Mouse (Mus musculus): Measurements from ENCODE around the gene Ikbke. TPM values are rescaled to one million over a fixed set of nuclear protein-coding genes. Genes with fewer than 3 reads are reported as not detected.
A peak's percentile ranks its signal among the peaks of the same experiment; 100 is the strongest.
"Not testable (repeated sequence)": the region's sequence is repeated elsewhere in the genome, so short reads cannot be mapped to it uniquely, and the experiment has no call there.

The Ikbke gene
- 1.3 TPM in 2 replicates for polyA plus RNA-seq (2016; fragmentation: Nextera tagmentation; extraction: Ambion mirVana)

DNA sequence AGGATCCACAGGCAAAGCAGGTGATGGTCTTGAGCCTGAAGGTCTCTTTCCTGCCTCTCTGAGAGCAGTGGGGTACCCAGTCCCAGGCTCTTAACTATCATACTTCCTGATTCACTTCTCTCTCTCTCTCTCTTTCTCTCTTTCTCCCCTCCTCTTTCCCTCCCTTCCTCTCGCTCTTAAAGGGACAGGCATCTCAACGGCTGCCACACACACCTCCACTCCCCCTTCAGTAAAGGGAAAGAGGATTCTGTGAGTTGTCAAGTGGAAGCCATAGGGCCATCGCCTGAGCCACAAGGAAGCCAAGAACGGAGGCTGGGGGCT is at the start of gene Ikbke:
Gene Ikbke (minus strand): TSS at position 151 of the 321 bp plus-strand sequence.
- Histone ChIP-seq H3K4me3 (peak within 1 kb of the TSS; percentile 40), H3K4me1 (peaks cover 37% of the 10 kb centered on the region), H3K27ac (peak within 1 kb of the TSS; percentile 79)

DNA sequence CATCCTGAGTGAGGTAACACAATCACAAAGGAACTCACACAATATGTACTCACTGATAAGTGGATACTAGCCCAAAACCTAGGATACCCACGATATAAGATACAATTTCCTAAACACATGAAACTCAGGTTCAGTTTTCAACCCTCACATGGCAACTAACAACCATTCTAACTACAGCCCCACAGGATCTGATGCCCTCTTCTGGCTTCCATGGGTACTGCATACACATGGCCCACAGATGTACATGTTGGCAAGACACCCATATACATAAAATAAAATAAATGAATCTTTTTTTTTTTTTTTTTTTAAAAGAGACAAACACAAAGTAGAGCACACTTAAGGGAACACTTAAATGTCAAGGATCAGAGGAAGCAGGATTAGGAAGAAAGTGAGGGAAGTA is 49.7 kb upstream of the Ikbke start:
- DNase-seq (ENCODE audit: low spot score); H3K27me3 ChIP-seq (ENCODE audit: low read depth, poor library complexity, severe bottlenecking); H3K4me3 ChIP-seq; H3K27ac ChIP-seq; H3K9me3 ChIP-seq (replicated peaks); H3K4me1 ChIP-seq: not testable (repeated sequence)
- 100% methylated on average over 1 of the region's 1 CpGs for whole genome bisulfite sequencing
- H3K36me3 ChIP-seq, result peaks cover 62% of the 10 kb centered on the region

More for the DNA sequence above, at the start of gene Ikbke:
- Histone ChIP-seq H3K9me3 (replicated peaks) (no peaks in the 10 kb centered on the region), H3K27me3 (ENCODE audit: low read depth, poor library complexity, severe bottlenecking) (no peaks in the 10 kb centered on the region), H3K36me3 (no peaks in the 10 kb centered on the region)
- 46% methylated on average over 4 of the region's 4 CpGs for WGBS
- no peak for DNase-seq (ENCODE audit: low spot score)

DNA sequence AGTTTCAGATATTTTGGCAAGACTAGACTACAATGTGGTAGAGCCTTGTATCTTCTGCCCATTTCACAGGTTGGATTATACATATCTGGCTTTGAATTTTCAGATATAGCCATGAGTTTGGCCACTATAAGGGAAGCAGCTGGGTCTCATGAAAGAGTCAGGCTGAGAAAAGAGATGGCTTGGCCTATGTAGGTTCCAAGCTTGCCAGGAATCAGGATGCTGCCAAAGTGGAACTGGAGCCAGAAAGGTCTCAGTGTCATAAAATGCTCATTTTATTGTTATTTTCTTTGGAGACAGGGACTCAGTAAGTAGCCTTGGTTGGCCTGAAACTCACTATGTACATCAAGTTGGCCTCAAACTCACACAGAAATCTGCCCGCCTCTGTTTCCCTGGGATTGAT is 47.8 kb upstream of the Ikbke start:
- DNase-seq (ENCODE audit: low spot score), result no peak
- Histone ChIP-seq H3K4me1 (no peaks in the 10 kb centered on the region), H3K4me3 (no peak overlapping the region), H3K36me3 (peaks cover 48% of the 10 kb centered on the region), H3K27ac (no peak overlapping the region), H3K9me3 (replicated peaks) (no peaks in the 10 kb centered on the region), H3K27me3 (ENCODE audit: low read depth, poor library complexity, severe bottlenecking) (no peaks in the 10 kb centered on the region)
- WGBS, result 88% methylated on average over 1 of the region's 1 CpGs

DNA sequence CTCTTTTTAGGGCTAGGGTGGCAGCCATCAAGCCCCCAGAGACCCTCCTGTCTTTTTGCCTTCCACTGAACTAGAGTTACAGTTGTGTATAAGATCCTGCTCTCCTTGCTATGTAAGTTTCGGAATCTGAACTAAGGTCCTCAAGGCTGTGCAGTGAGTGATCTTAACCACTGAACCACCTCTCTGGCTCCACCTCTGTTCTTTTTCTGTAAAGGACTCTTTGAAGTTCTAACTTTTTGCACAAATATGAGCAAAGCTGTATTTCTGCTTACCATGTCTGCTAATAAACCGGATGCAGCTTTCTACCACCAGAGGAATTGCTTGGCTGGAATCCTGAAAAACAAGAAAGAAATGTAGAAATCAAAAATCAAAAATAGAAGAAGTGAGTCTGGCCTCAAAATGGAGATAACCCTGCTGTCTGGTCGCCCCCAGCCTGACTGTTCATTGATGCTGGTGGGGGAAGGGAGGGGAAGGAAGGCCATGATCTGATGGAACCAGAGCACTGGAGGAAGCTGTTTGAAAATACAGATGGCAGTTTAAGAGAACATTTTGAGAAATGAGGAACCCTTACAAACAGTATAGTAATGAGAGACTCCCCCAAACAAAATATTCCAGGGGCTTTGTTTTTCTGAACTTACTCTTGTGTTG is 45.5 kb upstream of the Ikbke start:
- Histone ChIP-seq H3K4me3 (no peak overlapping the region), H3K27me3 (ENCODE audit: low read depth, poor library complexity, severe bottlenecking) (no peaks in the 10 kb centered on the region), H3K36me3 (peaks cover 58% of the 10 kb centered on the region), H3K9me3 (replicated peaks) (no peaks in the 10 kb centered on the region), H3K4me1 (no peaks in the 10 kb centered on the region), H3K27ac (no peak overlapping the region)
- 86% methylated on average over 3 of the region's 3 CpGs for WGBS
- DNase-seq (ENCODE audit: low spot score), result no peak

DNA sequence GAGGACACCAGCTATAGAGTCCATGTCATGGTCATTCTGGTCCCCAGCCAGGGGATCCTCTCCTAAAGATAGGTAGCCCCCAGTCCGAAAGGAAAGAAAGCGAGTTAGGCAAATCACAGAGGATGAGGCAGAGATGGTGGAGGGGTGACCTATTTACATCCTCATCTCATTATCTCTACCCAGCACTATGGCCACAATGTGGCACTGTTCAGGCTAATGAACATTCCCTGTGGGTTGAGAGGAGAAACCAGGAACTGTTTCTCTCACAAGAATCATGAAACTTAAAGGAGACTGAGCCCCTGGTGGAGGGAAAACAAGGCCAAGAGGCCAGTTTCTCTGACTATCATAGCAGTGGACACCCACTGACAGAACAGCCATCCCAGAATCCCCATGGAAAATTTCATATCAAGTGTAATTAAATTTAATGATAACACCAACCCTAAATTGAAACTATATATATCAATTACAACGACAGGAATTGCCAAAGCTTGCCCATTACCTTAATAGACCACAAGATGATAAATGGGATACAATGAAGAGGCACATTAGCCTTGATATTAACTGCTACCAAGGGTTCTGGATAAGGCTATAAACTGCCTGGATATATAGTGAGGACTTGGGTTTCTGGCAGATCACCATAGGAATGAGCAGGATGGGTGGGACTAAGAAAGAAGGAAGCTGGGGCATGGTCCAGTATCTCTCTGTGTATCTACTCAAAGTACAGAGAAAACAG is 40.4 kb upstream of the Ikbke start:
- DNase-seq (ENCODE audit: low spot score), result no peak
- H3K27ac ChIP-seq, result no peak overlapping the region
- H3K27me3 ChIP-seq (ENCODE audit: low read depth, poor library complexity, severe bottlenecking), result no peaks in the 10 kb centered on the region
- no peaks in the 10 kb centered on the region for H3K9me3 ChIP-seq (replicated peaks)
- WGBS, result 91% methylated on average over 3 of the region's 3 CpGs
- no peaks in the 10 kb centered on the region for H3K4me1 ChIP-seq
- H3K4me3 ChIP-seq, result no peak overlapping the region
- peaks cover 70% of the 10 kb centered on the region for H3K36me3 ChIP-seq

DNA sequence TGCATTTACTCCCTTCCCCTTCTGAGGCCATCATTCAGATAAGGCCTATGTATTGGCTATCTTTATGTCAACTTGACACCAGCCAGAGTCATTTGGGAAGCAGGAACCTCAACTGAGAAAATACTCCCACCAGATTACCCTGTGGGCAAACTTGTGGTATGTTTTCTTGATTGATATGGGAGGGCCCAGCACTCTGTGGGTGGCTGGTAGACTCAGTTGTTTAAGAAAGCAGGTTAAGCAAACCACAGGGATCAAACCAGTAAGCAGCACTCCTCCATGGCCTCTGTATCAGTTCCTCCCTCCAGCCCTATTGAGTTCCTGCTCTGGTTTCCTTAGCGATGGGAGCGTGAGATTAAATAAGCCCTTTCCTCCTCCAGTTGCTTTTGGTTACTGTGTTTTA is 39.0 kb upstream of the Ikbke start:
- Histone ChIP-seq H3K4me3 (no peak overlapping the region), H3K27ac (no peak overlapping the region), H3K36me3 (peaks cover 75% of the 10 kb centered on the region), H3K27me3 (ENCODE audit: low read depth, poor library complexity, severe bottlenecking) (no peaks in the 10 kb centered on the region), H3K9me3 (replicated peaks) (no peaks in the 10 kb centered on the region), H3K4me1 (no peaks in the 10 kb centered on the region)
- no peak for DNase-seq (ENCODE audit: low spot score)
- 92% methylated on average over 2 of the region's 2 CpGs for WGBS

DNA sequence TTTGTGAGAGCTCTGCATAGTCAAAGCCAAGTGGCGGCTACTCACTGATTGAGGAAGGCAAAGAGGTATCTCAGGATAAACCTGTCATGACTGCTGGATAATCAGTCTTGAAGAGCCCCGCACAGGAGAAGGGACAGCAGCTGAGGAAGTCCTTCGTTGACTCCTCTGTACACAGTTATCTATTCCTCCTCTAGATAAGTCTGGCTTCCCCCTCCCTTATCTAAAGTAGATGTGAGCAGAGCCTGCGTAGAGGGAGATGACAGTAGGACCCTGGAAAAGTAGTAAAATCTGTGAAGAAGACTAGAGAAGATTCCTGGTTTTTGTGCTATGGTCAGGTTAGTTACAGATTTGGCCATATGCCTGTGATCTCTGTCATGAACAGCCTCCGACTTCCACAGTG is 38.2 kb upstream of the Ikbke start:
- WGBS, result 94% methylated on average over 5 of the region's 5 CpGs
- Histone ChIP-seq H3K27me3 (ENCODE audit: low read depth, poor library complexity, severe bottlenecking) (no peaks in the 10 kb centered on the region), H3K9me3 (replicated peaks) (no peaks in the 10 kb centered on the region), H3K36me3 (peaks cover 82% of the 10 kb centered on the region), H3K4me3 (no peak overlapping the region), H3K4me1 (no peaks in the 10 kb centered on the region), H3K27ac (no peak overlapping the region)
- DNase-seq (ENCODE audit: low spot score), result no peak

DNA sequence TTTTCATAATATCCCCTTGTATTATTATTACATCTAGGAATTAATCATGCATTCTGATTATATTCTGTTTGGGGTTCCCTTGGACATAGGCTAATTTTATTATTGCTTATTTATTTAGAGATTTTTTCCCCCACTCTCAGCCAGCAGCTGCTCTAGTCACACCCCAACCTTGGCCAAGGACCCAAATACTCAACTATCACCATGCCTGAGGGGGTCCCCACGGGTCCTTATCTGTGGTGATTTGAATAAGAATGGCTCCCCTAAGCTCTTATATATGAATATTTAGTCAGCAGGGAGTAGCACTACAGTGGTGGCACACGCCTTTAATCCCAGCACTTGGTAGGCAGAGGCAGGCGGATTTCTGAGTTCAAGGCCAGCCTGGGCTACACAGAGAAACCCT is 31.9 kb upstream of the Ikbke start:
- peaks cover 66% of the 10 kb centered on the region for H3K36me3 ChIP-seq
- 94% methylated on average over 3 of the region's 3 CpGs for WGBS

DNA sequence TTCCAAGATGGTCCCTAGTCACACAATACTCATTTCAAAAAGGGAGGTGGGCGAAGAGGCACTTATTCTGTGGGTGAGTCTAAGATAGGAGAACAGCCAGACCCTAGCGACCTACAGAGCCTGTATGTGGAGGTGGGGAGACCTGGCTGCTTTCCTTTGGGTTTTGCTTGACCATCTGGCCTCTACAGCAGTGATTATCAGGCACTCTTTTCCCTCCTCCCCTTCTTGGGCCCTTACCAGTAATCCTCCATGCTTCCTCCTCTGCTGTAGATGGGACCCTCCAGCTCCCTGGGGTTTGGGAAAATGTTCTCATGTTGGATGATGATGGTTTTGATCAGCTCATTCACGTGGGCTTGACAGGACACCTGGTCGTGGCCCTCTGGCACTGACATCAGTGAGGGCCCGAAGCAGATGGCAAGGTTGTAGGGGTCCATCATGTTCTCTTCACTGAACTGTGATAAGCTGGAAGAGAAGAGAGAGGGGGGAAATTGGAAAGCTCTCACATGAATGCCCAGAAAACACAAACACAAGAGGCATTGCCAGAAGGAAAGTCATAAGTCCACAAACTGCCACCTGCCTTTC is 30.9 kb upstream of the Ikbke start:
- Histone ChIP-seq H3K36me3 (peaks cover 56% of the 10 kb centered on the region), H3K27ac (no peak overlapping the region), H3K4me1 (peaks cover 8% of the 10 kb centered on the region; the same call in 1 of the 2 replicates), H3K4me3 (no peak overlapping the region), H3K9me3 (replicated peaks) (no peaks in the 10 kb centered on the region), H3K27me3 (ENCODE audit: low read depth, poor library complexity, severe bottlenecking) (no peaks in the 10 kb centered on the region)
- 91% methylated on average over 5 of the region's 5 CpGs for WGBS
- DNase-seq (ENCODE audit: low spot score), result no peak

More for the DNA sequence above, 31.9 kb upstream of the Ikbke start:
- no peak overlapping the region for H3K4me3 ChIP-seq
- no peaks in the 10 kb centered on the region for H3K27me3 ChIP-seq (ENCODE audit: low read depth, poor library complexity, severe bottlenecking)
- no peaks in the 10 kb centered on the region for H3K9me3 ChIP-seq (replicated peaks)
- H3K4me1 ChIP-seq, result peaks cover 8% of the 10 kb centered on the region; the same call in 1 of the 2 replicates
- no peak for DNase-seq (ENCODE audit: low spot score)
- no peak overlapping the region for H3K27ac ChIP-seq

DNA sequence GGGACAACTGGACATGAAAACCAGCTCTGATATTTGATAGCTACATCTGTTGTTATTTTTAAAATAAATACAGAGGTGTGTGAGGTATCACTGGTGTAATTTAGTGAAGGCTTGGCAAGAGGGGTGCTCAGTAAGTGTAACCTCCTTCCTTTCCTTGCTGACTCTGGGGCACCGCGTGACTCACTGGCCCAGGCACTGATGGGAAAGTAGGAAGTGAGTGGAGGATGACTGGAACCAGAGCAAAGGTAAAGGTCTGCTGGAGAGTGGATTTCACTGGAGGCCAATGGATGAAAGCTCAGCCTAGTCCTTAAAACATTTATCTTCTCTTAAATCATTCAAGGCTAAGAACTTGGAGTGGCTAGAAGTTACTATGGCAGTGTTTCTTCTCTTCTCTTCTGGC is 21.3 kb upstream of the Ikbke start:
- no peaks in the 10 kb centered on the region for H3K4me1 ChIP-seq
- no peak overlapping the region for H3K27ac ChIP-seq
- H3K9me3 ChIP-seq (replicated peaks), result no peaks in the 10 kb centered on the region
- DNase-seq (ENCODE audit: low spot score), result no peak
- 97% methylated on average over 2 of the region's 2 CpGs for WGBS
- no peak overlapping the region for H3K4me3 ChIP-seq
- no peaks in the 10 kb centered on the region for H3K27me3 ChIP-seq (ENCODE audit: low read depth, poor library complexity, severe bottlenecking)
- peaks cover 55% of the 10 kb centered on the region for H3K36me3 ChIP-seq

DNA sequence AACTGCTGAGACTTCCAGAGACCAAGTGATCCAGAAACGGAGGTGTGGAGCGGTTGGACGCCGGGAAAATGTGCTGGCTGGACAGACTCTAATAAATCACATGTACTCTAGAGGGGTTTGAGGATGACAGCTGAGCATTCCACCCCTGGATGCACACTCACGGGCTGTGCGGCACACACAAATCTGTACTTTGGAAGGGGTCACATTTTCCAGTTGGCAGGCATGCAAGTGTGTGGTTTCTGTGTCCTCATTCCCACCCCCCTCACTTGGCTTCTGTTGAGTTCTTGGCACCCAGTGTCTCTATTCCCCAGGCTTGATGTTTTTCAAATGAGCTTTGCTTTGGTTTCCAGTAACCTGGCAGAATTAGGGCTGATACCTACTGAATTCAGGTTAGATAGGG is 20.4 kb upstream of the Ikbke start:
- H3K36me3 ChIP-seq, result peaks cover 64% of the 10 kb centered on the region

DNA sequence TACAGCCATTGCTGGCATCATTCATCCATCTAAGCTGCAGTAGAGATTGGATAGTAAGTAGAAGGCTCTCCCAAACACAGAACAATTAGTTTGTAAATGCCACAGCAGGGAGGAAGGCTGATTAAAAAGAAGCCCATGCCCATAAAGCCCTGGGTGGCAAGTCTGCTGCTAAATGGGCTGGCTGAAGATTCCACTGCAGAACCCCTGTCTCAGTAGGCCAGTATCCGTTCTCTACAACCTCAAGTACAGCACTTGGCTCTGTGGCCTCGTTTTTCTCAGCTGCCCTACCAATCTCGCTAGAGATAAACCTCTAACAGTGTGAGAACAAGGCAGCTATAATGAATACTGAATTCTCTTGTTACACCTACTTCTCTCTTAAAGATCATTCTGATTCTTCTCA is 19.8 kb upstream of the Ikbke start:
- WGBS, result 68% methylated on average over 3 of the region's 3 CpGs
- peaks cover 68% of the 10 kb centered on the region for H3K36me3 ChIP-seq
- DNase-seq (ENCODE audit: low spot score), result no peak
- no peaks in the 10 kb centered on the region for H3K27me3 ChIP-seq (ENCODE audit: low read depth, poor library complexity, severe bottlenecking)
- no peak overlapping the region for H3K27ac ChIP-seq
- no peaks in the 10 kb centered on the region for H3K9me3 ChIP-seq (replicated peaks)
- H3K4me1 ChIP-seq, result no peaks in the 10 kb centered on the region
- H3K4me3 ChIP-seq, result no peak overlapping the region

More for the DNA sequence above, 20.4 kb upstream of the Ikbke start:
- H3K27ac ChIP-seq, result no peak overlapping the region
- WGBS, result 87% methylated on average over 6 of the region's 6 CpGs
- DNase-seq (ENCODE audit: low spot score), result no peak
- no peaks in the 10 kb centered on the region for H3K27me3 ChIP-seq (ENCODE audit: low read depth, poor library complexity, severe bottlenecking)
- H3K9me3 ChIP-seq (replicated peaks), result no peaks in the 10 kb centered on the region
- no peaks in the 10 kb centered on the region for H3K4me1 ChIP-seq
- no peak overlapping the region for H3K4me3 ChIP-seq

DNA sequence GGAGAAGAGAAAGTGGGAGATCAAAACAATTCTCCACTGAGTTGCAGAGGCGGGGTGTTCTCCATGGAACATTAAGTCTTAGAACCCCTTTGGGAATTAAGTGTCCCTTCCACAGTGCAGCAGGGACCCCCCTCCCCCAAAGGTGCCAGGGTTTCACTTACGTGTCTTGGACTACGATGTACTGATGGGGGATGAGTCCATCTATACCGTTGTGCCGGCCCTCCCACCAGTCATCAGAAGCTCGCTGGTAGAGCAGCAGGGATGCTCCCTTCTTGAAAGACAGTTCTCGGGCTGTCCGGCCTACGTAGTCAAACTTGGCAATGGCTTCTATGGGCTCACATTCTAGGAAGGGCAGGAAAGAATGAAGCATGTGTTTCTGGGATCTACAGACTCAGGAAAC is 18.8 kb upstream of the Ikbke start:
- 94% methylated on average over 9 of the region's 9 CpGs for WGBS
- no peak overlapping the region for H3K27ac ChIP-seq

More for the DNA sequence above, 18.8 kb upstream of the Ikbke start:
- no peak for DNase-seq (ENCODE audit: low spot score)
- Histone ChIP-seq H3K27me3 (ENCODE audit: low read depth, poor library complexity, severe bottlenecking) (no peaks in the 10 kb centered on the region), H3K9me3 (replicated peaks) (no peaks in the 10 kb centered on the region), H3K4me1 (no peaks in the 10 kb centered on the region), H3K36me3 (peaks cover 77% of the 10 kb centered on the region), H3K4me3 (no peak overlapping the region)

Measured in limb, embryonic 10.5 days (tissue).